Mouse (Mus musculus): Measurements from ENCODE around the gene Ier3.

Gene Ier3

DNA sequence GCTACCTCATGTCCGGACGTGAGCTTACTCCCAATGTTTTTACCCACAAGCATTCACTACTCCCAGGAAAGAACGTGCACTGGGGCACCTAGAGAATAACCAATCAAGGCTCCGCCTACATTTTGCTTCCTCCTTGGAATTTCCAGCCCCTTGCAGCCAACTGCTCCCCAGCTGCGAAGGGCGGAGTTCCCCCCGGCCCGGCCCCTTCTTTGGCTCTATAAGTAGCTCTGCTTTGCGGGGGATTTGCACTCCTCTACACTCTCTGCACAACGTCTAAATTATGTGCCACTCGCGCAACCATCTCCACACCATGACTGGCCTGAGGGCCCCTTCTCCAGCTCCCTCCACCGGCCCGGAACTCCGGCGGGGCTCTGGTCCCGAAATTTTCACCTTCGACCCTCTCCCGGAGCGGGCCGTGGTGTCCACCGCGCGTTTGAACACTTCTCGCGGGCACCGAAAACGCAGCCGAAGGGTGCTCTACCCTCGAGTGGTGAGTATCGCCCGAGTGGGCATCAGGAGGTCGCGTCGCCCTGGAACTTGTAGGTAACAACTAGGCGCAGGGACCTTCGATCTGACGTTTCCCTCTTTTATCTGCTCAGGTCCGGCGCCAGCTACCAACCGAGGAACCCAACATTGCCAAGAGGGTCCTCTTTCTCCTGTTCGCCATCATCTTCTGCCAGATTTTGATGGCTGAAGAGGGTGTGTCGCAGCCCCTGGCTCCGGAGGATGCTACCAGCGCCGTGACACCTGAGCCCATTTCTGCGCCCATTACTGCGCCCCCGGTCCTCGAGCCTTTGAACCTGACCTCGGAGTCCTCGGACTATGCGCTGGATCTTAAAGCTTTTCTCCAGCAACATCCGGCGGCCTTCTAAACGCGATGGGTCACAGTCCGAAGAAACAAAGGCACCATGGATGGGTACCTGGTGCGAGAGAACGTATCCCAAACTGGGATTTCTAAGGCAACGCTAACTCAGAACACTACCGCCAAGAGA is at the start of gene Ier3:
Gene Ier3 (plus strand): TSS at position 246 of the 992 bp plus-strand sequence.
- peak; percentile 81 for DNase-seq (ENCODE audit: extremely low spot score)

DNA sequence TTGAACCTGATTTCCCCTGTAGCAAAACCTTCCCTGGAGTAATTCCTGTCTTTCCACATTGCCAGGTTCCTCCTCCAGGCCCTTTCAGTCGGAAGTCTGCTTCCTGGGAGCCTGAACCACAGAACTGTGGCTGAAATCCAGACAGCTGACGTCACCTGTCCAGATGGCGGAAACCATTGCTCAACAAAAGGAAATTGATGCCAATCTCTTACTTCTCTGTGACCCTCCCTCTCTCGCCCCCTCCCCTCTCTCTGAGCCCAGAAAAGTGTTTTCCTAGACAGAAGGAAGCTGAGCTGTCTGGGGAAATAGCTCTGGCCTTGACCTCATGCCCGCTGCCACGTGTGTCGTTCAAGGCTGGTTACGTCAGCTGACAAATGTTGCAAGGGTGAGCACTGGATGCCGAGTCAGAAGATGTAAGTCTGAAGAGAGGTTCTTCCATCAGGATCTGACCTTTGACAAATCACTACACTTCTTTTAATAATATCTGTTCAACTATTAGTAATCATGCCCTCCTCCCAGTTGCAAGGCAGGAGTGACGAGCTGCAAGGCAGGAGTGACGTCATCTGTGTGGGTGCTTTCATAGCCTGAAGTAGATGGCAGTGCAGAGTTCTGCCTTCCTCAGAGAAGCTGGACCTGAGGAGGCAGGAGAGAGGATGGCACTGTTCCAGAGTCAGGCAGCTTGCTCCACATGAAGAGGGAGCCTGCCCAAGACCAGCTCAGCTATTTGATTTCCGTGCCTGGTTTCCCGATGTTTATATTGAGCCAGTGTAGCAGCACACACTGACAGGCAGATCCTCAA is 44.5 kb upstream of the Ier3 start:
- no peak for DNase-seq (ENCODE audit: extremely low spot score)

DNA sequence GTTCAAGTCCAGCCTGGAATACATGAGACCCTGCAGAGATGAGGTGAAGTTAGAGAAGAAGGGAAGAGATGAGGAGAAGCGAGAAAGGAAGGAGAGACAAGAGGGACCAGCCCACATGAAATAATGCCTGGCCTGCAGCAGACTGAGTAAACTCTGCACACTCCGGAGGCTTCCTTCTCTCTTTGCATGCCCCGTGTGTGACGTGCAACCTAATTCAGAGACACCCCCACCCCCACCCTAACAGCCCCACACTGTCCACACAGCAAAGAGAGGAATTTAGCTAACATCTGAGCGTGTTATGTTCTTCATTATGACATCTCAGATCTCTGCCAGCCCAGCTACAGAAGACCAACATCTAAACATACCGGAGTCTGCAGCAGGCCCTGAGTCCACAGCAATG is 42.5 kb upstream of the Ier3 start:
- DNase-seq (ENCODE audit: extremely low spot score) = no peak

DNA sequence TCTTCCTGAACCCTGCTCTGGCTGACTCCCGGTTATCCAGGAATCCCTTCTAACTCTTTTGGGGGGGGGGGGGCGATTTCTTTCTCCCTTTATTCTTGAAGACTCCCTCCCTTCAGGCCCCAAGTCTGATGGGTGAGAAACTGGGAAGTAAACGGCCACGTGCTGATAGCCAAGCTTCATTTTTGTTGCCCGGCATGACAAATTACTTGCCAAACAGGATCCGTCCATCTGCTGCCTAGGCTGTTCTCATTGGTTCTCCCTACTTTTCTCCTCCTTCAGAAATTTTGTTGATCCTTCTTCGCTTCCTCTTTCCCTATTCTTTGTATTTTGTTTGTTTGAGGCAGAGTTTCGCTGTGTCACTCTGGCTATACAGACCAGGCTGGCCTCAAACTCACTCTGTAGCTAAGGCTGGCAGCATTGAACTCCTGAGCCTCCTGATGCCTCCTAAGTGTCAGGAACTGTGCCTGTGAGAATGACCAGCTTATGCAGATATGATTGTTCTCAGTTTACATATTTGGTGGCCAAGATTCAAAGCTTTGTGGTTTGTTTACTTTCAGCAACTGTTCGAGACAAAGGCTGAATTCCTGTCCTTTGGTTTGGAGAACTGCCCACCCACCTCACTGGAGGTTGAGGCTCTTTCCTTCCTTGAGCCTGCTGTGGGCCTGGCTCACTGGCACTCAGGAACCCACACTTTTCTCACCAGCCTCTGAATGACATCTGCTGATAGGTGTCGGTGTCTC is 41.8 kb upstream of the Ier3 start:
- no peak for DNase-seq (ENCODE audit: extremely low spot score)

DNA sequence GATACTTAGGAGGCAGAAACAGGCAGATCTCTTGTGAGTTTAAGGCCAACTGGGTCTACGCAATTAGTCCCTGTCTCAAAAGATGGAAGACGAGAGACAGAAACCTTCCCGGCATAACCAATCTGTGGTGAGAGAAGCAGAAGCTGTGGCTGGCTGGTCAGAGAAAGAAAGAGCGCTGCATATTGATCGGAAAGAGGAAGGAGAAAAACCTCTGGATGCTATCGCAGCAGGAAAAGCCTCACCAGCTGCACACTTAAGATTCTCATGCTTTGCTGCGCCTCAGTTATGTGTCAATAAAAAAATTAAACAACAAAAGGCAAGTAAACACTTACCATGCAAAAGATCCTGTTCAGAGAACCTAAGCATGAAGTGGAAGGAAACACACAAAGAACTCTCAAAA is 41.1 kb upstream of the Ier3 start:
- no peak for DNase-seq (ENCODE audit: extremely low spot score)

DNA sequence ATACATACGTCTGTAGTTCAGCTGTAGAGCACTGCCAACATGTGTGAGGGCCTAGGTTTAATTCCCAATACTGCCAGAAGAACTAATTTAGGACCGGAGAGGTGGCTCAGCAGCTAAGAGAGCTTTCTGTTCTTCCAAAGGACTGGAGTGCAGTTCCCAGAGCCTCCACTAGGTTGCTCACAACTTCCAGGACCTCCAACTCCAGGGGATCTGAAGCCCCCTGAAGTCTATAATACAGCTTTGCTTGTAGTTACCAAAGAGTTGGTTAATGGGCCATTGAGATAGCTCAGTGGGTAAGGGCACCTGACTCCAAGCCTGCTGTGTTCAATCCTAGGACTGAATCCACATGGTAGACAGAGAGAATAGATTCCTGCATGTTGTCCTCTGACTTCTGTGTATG is 39.1 kb upstream of the Ier3 start:
- no peak for DNase-seq (ENCODE audit: extremely low spot score)

DNA sequence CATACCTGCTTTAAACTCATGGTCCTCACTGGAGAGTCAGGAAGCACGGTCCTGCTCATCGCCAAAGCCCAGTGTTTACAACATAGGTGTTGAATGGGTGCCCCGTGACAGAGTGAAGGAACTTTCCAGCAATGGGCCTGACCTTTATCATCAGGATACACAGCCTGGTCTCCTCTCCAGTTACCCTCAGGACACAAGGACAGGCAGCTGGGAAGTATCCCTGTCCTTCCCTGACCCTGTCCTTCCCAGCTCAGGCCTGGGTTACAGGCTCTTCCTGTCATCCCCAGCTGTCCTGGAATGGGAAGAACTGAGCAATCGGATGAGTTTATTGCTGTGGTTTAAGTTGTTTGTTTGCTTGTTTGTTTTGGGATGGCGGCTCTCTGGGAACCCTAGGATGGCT is 38.6 kb upstream of the Ier3 start:
- DNase-seq (ENCODE audit: extremely low spot score) = no peak

DNA sequence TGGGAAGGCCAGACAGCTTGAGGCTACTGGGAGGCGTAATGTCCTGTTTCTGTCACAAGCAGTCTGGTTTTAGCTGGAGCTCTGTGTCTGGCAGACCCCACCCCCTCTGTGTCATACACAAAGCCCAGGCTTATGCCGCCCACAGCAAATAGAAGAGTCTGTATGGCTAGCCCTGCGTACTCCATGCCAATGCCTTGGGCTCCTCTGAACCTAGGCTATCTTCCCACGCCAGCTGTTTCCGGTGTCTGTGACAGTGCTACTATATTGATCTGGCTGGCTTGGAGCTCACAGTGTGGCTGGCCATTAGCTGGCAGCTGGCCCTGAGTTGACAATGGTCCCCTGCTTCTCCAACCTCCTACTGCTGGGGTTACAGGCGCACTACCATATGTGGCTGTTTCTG is 37.5 kb upstream of the Ier3 start:
- DNase-seq (ENCODE audit: extremely low spot score) = no peak

DNA sequence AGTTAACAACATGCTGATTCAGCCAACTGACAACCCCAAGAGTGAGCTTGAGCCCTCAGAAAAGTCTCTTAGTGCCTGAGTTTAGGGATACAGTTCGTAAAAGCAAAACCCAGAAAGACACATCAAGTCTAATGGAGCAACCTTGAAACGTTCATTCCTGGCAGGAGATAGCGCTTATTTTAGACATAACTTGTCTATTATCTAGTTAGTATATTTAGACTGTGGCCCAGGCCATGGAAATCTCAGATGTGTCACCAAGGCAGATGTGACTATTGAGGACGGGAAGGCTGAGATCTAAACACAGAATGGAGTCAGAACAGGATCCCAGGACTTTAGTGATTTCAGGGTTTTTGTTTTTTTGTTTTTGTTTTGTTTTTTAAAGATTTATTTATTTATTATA is 36.3 kb upstream of the Ier3 start:
- no peak for DNase-seq (ENCODE audit: extremely low spot score)

DNA sequence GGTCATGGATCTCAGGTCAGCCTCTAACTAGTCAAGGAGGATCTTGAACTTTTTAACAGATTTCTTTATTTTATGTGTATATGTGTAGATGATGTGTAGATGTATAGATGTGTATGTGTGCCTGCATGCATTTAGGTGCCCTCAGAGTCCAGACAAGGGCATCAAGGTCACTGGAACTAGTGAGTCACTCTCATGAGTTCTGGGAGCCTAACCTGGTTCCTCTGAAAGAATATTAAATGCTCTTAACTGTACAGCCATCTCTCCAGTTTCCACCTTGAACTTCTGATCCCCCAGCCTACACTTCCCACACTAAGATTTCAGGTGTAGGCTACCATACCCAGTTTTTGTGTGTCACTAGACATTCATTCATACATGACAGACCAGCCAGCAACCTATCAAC is 34.0 kb upstream of the Ier3 start:
- no peak for DNase-seq (ENCODE audit: extremely low spot score)

DNA sequence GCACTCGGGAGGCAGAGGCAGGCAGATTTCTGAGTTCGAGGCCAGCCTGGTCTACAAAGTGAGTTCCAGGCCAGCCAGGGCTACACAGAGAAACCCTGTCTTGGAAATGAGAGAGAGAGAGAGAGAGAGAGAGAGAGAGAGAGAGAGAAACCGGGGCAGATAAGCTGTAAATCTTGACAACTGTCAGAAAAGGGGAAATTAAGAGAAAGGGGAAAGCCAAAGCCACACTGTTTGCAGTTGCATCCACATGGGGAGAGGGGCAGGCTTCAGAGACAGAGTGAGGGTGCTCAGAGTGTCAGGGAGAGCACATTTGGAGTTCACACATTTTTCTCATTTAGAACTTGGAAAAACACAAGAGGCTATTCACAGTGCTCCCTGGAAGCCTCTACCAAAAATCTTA is 33.5 kb upstream of the Ier3 start:
- DNase-seq (ENCODE audit: extremely low spot score) = no peak

DNA sequence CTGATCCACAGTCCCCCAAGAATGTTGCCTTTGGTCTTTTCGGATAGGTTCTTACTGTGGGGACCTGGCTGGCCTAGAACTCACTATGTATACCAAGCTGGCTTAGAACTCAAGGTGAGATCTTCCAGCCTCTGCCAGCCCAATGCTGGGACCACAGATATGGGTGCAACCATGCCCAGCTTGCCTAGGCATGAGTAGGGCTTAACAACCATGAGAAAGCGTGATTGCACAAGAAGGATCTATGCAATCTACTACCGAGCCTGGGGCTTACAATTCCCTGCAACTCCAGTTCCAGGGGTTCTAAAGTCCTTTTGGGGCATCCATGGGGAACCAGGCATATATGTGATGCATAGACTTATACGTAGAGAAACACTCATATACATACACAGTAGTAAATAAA is 30.6 kb upstream of the Ier3 start:
- DNase-seq (ENCODE audit: extremely low spot score) = no peak

DNA sequence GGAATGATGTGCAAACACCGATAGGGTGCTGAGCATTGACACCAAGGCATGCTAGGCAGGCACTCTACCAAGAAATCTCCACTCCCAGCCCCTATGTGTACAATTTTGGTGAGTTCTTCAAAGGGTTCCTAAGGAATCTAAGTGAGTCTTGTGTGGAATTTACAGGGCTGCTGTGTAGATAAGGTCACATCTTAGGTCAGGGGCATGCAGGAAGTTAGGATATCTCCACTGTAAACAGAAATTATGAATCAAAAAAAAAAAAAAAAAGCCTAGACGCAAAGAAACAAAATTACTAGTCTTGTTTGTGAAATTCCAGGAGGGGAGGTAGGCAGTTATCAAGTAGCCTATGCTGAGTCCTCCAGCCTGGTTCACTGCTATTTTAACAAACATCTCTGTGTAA is 28.6 kb upstream of the Ier3 start:
- DNase-seq (ENCODE audit: extremely low spot score) = no peak

DNA sequence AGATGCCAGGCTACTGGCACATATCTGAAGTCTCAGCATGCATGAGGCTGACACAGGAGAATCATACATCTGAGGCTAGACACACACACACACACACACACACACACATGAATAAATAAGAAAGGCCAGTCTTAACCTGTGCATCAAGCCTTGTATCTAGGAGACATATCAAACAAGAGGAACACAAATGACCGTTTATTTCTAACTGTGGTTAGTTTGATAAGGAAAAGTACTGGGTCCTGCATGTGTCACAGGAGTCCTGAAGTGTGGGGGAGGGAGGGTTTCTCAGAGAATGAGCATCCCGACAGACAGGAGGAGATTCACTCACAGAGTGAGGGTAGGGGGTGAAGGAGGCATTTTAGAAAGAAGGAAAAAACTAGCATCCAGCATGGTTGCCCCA is 26.4 kb upstream of the Ier3 start:
- no peak for DNase-seq (ENCODE audit: extremely low spot score)

DNA sequence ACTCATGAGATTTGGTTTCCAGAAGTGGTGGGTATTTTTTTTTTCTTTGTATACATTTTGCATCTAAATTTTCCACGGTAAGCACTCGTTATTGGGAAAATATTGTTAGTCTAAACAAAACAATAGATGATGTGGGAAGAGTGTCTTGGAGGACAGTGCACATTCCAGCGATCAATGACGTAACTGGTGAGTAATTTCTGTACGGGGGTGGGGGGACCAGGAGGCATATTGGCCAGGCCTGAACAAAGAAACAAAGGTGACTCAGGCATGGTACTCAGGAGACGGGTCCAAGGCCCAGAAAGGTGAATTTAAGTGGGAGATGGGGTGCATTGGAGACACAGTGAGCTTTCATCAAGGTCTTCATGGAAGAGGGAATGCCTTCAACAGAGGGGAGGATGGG is 25.8 kb upstream of the Ier3 start:
- no peak for DNase-seq (ENCODE audit: extremely low spot score)

DNA sequence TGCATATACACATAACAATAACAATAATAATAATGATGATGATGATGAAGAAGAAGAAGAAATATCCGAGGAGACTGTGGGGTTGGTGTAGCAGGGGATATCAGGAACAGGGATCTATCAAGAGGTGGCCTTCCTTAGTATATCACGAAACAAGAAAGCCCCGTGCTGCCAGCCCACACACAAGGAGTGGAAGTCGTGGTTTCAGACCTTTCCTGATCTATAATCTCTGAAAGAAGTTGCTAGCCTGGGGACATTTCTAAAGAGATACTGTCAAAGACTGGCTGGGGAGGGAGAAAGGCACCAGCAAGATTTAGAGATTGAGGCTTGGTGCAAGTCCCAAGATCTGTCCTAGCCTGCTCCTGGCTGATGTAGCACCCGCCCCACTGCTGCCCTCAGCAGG is 24.6 kb upstream of the Ier3 start:
- DNase-seq (ENCODE audit: extremely low spot score) = no peak

DNA sequence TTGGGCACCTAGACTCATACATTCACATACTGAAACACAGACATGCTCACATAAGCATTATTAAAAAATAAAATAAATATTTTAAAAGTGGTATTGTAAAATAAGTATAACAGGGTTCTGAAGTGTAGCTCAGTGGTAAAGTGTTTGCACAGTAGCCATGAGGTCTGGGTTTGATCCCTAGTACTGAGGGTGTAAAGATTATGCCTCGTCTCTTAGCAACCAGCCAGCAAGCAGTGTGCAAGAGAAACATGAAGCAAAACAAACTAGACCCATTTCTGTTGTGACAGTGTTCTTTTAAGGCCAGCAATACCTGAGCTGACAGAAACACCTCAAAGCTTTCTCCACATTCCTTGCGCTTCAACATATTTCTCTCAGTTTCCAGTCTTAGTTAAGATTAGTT is 20.6 kb upstream of the Ier3 start:
- DNase-seq (ENCODE audit: extremely low spot score) = no peak

DNA sequence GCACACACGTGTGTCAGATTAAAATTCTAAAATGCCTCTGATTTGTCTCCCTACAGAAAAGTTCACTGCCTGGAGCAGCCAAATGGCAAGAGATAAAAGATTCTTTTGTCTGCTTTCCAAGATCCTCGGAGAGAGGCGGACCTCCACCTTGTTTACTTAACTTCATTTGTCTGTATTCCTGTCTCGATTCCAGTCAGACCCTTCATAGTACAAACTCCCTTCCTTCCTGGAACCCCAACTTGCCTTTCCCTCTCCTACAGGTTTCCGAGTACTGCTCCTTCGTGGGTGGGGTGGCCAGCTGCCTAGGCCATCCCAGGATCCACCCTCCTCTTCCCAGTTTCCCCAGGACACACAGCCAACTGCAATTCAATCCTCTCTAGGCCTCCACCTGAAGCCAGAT is 18.5 kb upstream of the Ier3 start:
- DNase-seq (ENCODE audit: extremely low spot score) = no peak

DNA sequence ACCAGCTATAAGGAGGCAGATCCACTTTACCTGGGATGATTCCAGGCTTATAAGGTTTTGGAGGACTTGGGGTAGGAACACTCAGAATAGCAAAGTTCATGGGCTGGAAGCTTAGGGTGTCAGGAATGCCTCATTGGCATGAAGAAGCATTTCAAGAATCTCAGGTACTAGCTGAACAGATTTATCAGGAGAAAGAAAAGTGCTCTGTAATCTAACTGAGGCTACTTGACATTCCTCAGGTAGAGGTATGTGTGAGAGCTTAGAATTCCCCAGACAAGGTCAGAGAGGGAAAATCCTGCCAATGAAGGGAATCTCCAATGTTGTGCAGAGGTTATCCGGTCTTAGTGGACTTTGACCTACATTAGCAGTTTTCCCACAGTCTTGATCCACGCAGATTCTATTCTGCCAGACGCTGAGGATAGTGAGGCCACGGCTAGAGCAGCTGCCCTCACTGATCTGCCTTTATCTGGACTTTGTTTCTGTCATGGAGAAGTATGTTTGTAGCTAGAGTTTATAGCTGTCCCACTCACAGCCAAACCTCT is 17.6 kb upstream of the Ier3 start:
- DNase-seq (ENCODE audit: extremely low spot score) = no peak

DNA sequence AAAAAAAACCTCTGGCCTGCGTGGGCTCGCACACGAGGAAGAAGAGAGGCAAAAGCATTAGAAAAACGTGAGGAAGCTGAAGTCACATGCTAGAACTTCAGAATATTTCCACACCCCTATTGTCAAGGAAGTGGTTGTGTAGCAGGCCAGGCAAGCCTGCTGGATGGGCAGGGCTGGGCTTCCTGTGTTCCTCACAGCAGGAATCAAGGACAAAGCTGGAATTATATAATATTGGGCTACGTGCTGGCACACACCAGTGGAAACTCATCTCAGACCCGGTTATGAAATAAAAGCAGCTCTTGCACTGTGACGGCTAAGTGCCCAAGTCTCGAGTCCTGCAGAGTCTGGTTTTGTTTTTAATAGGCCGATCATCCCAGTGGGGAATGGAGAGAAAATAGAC is 13.4 kb upstream of the Ier3 start:
- DNase-seq (ENCODE audit: extremely low spot score) = no peak

DNA sequence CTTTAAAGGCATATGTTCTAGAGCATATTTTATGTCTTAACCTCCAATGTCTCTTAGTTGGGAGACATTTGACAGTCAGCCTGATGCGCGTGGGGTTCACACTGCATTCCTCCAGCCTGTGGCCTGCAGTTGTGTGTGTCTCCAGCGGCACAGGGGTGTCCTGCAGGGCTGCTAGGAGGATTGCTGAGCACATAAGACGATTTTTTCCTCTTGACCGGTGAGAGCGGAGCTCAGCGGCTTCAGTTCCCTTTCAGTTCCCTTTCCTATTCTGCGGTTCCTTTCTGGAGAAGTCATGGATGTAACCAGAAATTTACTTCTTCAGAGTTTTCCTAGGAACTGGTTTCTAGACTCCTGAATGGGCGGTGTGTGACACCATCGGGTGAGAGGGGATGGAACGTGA is 12.1 kb upstream of the Ier3 start:
- DNase-seq (ENCODE audit: extremely low spot score) = no peak
